Mouse (Mus musculus): Measurements from ENCODE around the gene Mms19. TPM values are rescaled to one million over a fixed set of nuclear protein-coding genes. Genes with fewer than 3 reads are reported as not detected.

The Mms19 gene
- polyA plus RNA-seq, 1 experiment from 2014 or later, result 30.8 TPM

Other genes starting within 250 kb of the Mms19 start
- 13.5 and 22.5 TPM in 2 replicates for gene Slit1, start 237.5 kb downstream of the Mms19 start, polyA plus RNA-seq (2014; fragmentation: Nextera tagmentation; extraction: Ambion mirVana)
- gene Arhgap19, start 179.1 kb downstream of the Mms19 start, polyA plus RNA-seq (2014; fragmentation: Nextera tagmentation; extraction: Ambion mirVana), result 11.2 and 12.6 TPM in 2 replicates
- 34.9 and 35.5 TPM in 2 replicates for gene Frat1, start 151.2 kb downstream of the Mms19 start, polyA plus RNA-seq (2014; fragmentation: Nextera tagmentation; extraction: Ambion mirVana)
- 7.2 and 8.6 TPM in 2 replicates for gene Frat2, start 133.0 kb downstream of the Mms19 start, polyA plus RNA-seq (2014; fragmentation: Nextera tagmentation; extraction: Ambion mirVana)
- 8.4 and 12.8 TPM in 2 replicates for gene Rrp12, start 85.0 kb downstream of the Mms19 start, polyA plus RNA-seq (2014; fragmentation: Nextera tagmentation; extraction: Ambion mirVana)
- gene Pgam1, start 69.2 kb downstream of the Mms19 start, polyA plus RNA-seq (2014; fragmentation: Nextera tagmentation; extraction: Ambion mirVana), result 505 and 522 TPM in 2 replicates
- 69.0 and 76.2 TPM in 2 replicates for gene Exosc1, start 47.7 kb downstream of the Mms19 start, polyA plus RNA-seq (2014; fragmentation: Nextera tagmentation; extraction: Ambion mirVana)
- 77.2 and 83.7 TPM in 2 replicates for gene Zdhhc16, start 47.7 kb downstream of the Mms19 start, polyA plus RNA-seq (2014; fragmentation: Nextera tagmentation; extraction: Ambion mirVana)
- gene Ubtd1, start 606 bp upstream of the Mms19 start, polyA plus RNA-seq (2014; fragmentation: Nextera tagmentation; extraction: Ambion mirVana), result 5.4 and 6.7 TPM in 2 replicates
- gene Ankrd2, start 54.8 kb upstream of the Mms19 start, polyA plus RNA-seq (2014; fragmentation: Nextera tagmentation; extraction: Ambion mirVana), result 0.47 TPM in 2 replicates
- gene Hoga1, start 64.5 kb upstream of the Mms19 start, polyA plus RNA-seq (2014; fragmentation: Nextera tagmentation; extraction: Ambion mirVana), result 0.76 and 0.90 TPM in 2 replicates
- gene 4933411K16Rik, start 71.1 kb upstream of the Mms19 start, polyA plus RNA-seq (2014; fragmentation: Nextera tagmentation; extraction: Ambion mirVana), result not detected in 2 replicates
- 166 TPM in 2 replicates for gene Morn4, start 105.2 kb upstream of the Mms19 start, polyA plus RNA-seq (2014; fragmentation: Nextera tagmentation; extraction: Ambion mirVana)
- 13.2 and 19.5 TPM in 2 replicates for gene Pi4k2a, start 109.3 kb upstream of the Mms19 start, polyA plus RNA-seq (2014; fragmentation: Nextera tagmentation; extraction: Ambion mirVana)
- gene Avpi1, start 147.9 kb upstream of the Mms19 start, polyA plus RNA-seq (2014; fragmentation: Nextera tagmentation; extraction: Ambion mirVana), result 9.5 and 13.0 TPM in 2 replicates
- gene Marveld1, start 166.2 kb upstream of the Mms19 start, polyA plus RNA-seq (2014; fragmentation: Nextera tagmentation; extraction: Ambion mirVana), result 2.2 and 3.1 TPM in 2 replicates
- 19.5 and 28.0 TPM in 2 replicates for gene Zfyve27, start 182.8 kb upstream of the Mms19 start, polyA plus RNA-seq (2014; fragmentation: Nextera tagmentation; extraction: Ambion mirVana)
- 0.78 and 0.81 TPM in 2 replicates for gene Sfrp5, start 221.1 kb upstream of the Mms19 start, polyA plus RNA-seq (2014; fragmentation: Nextera tagmentation; extraction: Ambion mirVana)